Mouse (Mus musculus) midbrain, embryonic 11.5 days (tissue): ENCODE measurements around the gene Zbtb17. TPM values are rescaled to one million over a fixed set of nuclear protein-coding genes. Genes with fewer than 3 reads are reported as not detected.

Source experiments
- ATAC-seq: fragments of 200-750 bp; cut with Nextera tagmentation; 2 replicates; pipeline ENCODE4 v1.8.0; 2017; ENCODE audit warnings: moderate TSS enrichment, moderate library complexity; ENCODE audit not compliant: low FRiP score
- DNase-seq: peaks from one replicate; pipeline ENCODE4 v3.0.0; 2015; ENCODE audit warnings: low spot score; ENCODE audit errors: missing footprints
- H3K27ac ChIP-seq: fragments of 300-500 bp; sonication (generic); 2 replicates; pipeline ENCODE4 v1.5.1; 2014; ENCODE audit warnings: low read depth, low read length
- H3K27me3 ChIP-seq: fragments of 300-500 bp; sonication (generic); 2 replicates; pipeline ENCODE4 v1.6.1; 2014; ENCODE audit warnings: mild to moderate bottlenecking, low read length, moderate library complexity, mixed read lengths; ENCODE audit not compliant: control insufficient read depth, insufficient read depth
- H3K36me3 ChIP-seq: fragments of 300-500 bp; sonication (generic); 2 replicates; pipeline ENCODE4 v1.6.1; 2014; ENCODE audit warnings: mild to moderate bottlenecking, low read length, moderate library complexity, mixed read lengths; ENCODE audit not compliant: control insufficient read depth, insufficient read depth
- H3K4me1 ChIP-seq: fragments of 300-500 bp; sonication (generic); 2 replicates; pipeline ENCODE4 v1.6.1; 2014; ENCODE audit warnings: low read length; ENCODE audit not compliant: control insufficient read depth, insufficient read depth
- H3K4me2 ChIP-seq: fragments of 300-500 bp; sonication (generic); 2 replicates; pipeline ENCODE4 v1.6.1; 2014; ENCODE audit warnings: mild to moderate bottlenecking, moderate library complexity
- H3K4me3 ChIP-seq: fragments of 300-500 bp; sonication (generic); 2 replicates; pipeline ENCODE4 v1.5.1; 2014; ENCODE audit warnings: low read depth, low read length
- H3K9ac ChIP-seq: fragments of 300-500 bp; sonication (generic); 2 replicates; pipeline ENCODE4 v1.6.1; 2014; ENCODE audit warnings: low read length
- H3K9me3 ChIP-seq: fragments of 300-500 bp; sonication (generic); 2 replicates; pipeline ENCODE4 v1.6.1; 2016; ENCODE audit warnings: low read length; ENCODE audit not compliant: control insufficient read depth
- WGBS: fragments of 180-500 bp; shearing (Covaris S2); extraction: QIAGEN DNeasy Blood & Tissue Kit; methylation state at CpG from one replicate; pipeline ENCODE4 v1.1.7; 2014; 5-methylcytosine and 5-hydroxymethylcytosine counted together
- polyA plus RNA-seq: library from polyadenylated mRNA; unstranded; fragments of >200 nt; fragmentation: Nextera tagmentation; extraction: Ambion mirVana; gene quantifications from 2 replicates; pipeline ENCODE4 v1.2.1, GENCODE M21; 2014

The Zbtb17 gene
- polyA plus RNA-seq, 1 experiment from 2014 or later, result 40.6 TPM

- ATAC-seq (no peak), DNase-seq (no peak)
- Histone ChIP-seq H3K36me3 (no peaks in the 10 kb centered on the region), H3K4me1 (0 out of 2 replicates have a peak, but pooled peaks cover 5% of the 10 kb centered on the region), H3K4me3 (no peak overlapping the region), H3K4me2 (no peak overlapping the region), H3K9me3 (no peaks in the 10 kb centered on the region), H3K9ac (no peak overlapping the region), H3K27me3 (peaks cover 6% of the 10 kb centered on the region), H3K27ac (no peak overlapping the region)
- WGBS, result 94% methylated on average over 13 of the region's 13 CpGs
Observed at GRCm38 (mm10) chr4:141423691-141424431, 20.6 kb upstream of the Zbtb17 start.

- DNase-seq, result peak; percentile 87
Observed at GRCm38 (mm10) chr4:141425484-141426479, 18.7 kb upstream of the Zbtb17 start.

DNA sequence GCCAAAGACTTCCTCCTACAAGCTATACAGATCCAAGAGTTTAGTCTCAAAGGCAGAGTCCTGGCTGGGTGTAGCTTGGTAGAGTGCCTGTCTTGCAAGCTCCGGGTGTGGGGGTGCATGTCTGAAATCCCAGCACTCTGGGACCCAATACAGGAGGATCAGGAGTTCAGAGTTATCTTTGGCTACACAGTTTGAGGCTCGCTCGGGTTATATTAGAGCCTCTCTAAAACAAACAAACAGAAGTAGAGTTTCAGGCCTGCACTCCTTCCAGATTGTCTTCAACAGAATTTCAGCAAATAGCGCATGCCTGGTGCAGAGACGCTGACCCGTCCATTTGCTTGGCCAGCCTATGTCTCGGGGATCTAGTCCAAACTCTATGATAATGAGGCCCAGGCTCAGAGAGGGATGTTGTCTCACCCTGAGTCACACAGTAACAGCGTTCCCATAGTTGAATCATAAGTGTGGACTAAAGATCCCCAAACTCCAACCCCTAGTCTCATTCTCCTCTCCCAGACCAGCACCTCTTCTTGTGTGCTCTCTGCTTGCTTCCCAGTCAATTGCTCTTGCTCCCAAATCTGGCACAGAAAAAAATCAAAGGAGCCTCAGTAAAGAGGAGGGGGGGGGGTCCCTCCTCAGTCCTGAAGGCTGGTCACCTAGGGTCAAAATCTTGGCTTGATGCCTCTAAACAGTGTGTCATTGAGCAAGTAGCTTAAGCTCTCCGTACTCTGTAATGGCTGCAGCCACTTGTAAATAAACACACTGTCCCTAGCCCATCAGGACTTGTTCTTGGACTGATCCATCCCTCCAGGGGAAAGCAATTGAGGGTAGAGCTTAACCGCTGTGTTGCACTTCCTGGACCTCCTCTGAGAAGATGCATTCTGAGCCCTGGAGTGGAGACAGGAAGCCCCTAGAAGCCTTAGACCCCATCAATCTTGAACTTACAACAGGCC lies 17.4 kb upstream of the Zbtb17 start:
- Histone ChIP-seq H3K36me3 (no peaks in the 10 kb centered on the region), H3K9me3 (no peaks in the 10 kb centered on the region), H3K4me1 (0 out of 2 replicates have a peak, but pooled peaks cover 5% of the 10 kb centered on the region), H3K27ac (no peak overlapping the region), H3K4me2 (no peak overlapping the region), H3K9ac (no peak overlapping the region), H3K4me3 (no peak overlapping the region), H3K27me3 (peaks cover 6% of the 10 kb centered on the region)
- WGBS, result 79% methylated on average over 10 of the region's 10 CpGs
- ATAC-seq, result no peak
- DNase-seq, result no peak

More at GRCm38 (mm10) chr4:141425484-141426479, 18.7 kb upstream of the Zbtb17 start:
- H3K27ac ChIP-seq, result no peak overlapping the region
- H3K4me1 ChIP-seq, result 0 out of 2 replicates have a peak, but pooled peaks cover 5% of the 10 kb centered on the region
- peak overlapping the region; percentile 57 for H3K4me2 ChIP-seq
- peaks cover 6% of the 10 kb centered on the region for H3K27me3 ChIP-seq
- peak overlapping the region; percentile 22 for H3K4me3 ChIP-seq
- H3K36me3 ChIP-seq, result no peaks in the 10 kb centered on the region
- H3K9ac ChIP-seq, result peak overlapping the region; percentile 38; the same call in 1 of the 2 replicates
- ATAC-seq, result peak; percentile 77
- H3K9me3 ChIP-seq, result no peaks in the 10 kb centered on the region
- WGBS, result 6% methylated on average over 36 of the region's 36 CpGs

- no peak for DNase-seq
- Histone ChIP-seq H3K9ac (no peak overlapping the region), H3K27ac (no peak overlapping the region), H3K4me3 (no peak overlapping the region), H3K4me1 (0 out of 2 replicates have a peak, but pooled peaks cover 5% of the 10 kb centered on the region), H3K4me2 (no peak overlapping the region), H3K9me3 (no peaks in the 10 kb centered on the region), H3K27me3 (peaks cover 6% of the 10 kb centered on the region), H3K36me3 (no peaks in the 10 kb centered on the region)
- WGBS, result 87% methylated on average over 13 of the region's 13 CpGs
- ATAC-seq, result no peak
Observed at GRCm38 (mm10) chr4:141427921-141428320, 16.5 kb upstream of the Zbtb17 start.

- Histone ChIP-seq H3K9me3 (no peaks in the 10 kb centered on the region), H3K27me3 (peaks cover 6% of the 10 kb centered on the region; the same call in 1 of the 2 replicates), H3K9ac (no peak overlapping the region), H3K4me2 (no peak overlapping the region), H3K4me1 (0 out of 2 replicates have a peak, but pooled peaks cover 5% of the 10 kb centered on the region), H3K36me3 (no peaks in the 10 kb centered on the region), H3K4me3 (no peak overlapping the region), H3K27ac (no peak overlapping the region)
- ATAC-seq (no peak), DNase-seq (no peak)
- 83% methylated on average over 6 of the region's 6 CpGs for WGBS
Observed at GRCm38 (mm10) chr4:141429381-141429780, 15.1 kb upstream of the Zbtb17 start.

DNA sequence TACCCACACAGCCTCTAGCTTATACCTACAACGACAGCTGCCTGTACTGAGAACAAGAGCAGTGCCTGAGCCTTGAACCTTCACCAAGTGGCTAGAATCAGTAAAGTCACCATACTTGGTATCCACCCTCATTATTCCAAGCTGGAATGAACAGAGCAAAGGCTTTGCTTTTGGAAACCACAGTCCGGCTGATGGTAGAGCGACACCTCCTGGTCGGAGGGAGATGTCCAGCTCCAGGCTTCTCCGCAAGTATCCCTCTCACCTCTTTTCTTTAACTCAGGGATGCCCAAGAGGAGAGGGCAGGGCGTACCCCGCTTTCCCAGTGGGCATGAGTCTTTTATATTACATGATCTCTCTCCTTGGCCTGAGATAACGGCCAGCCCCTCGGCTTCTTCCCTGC lies 14.6 kb upstream of the Zbtb17 start:
- DNase-seq, result no peak

DNA sequence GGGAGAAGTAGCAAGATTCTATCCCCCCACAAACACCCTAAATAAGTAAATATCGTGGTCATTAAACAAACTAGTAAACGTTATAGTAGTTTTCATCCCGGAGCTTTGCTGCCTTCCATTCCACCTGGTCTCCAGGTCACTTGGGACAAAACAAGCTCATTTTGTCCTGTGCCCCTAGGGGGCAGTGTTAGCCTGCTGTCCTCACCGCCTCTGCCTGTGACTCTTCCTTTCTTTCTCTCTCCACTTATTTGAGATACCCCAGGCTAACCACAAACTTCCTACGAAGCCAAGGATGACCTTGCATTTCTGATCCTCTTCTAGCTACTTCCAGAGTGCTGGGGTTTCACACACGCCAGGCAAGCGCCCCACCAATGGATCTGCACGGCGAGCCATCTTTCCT lies 13.5 kb upstream of the Zbtb17 start:
- H3K4me1 ChIP-seq, result 0 out of 2 replicates have a peak, but pooled peaks cover under 1% of the 10 kb centered on the region
- H3K27me3 ChIP-seq, result no peaks in the 10 kb centered on the region; the same call in 1 of the 2 replicates
- 48% methylated on average over 9 of the region's 9 CpGs for WGBS
- H3K36me3 ChIP-seq, result no peaks in the 10 kb centered on the region
- H3K27ac ChIP-seq, result no peak overlapping the region
- no peak overlapping the region for H3K9ac ChIP-seq
- H3K4me3 ChIP-seq, result no peak overlapping the region
- DNase-seq, result peak; percentile 89
- H3K4me2 ChIP-seq, result no peak overlapping the region
- ATAC-seq, result no peak
- H3K9me3 ChIP-seq, result no peaks in the 10 kb centered on the region

More for the DNA sequence above, 14.6 kb upstream of the Zbtb17 start:
- no peaks in the 10 kb centered on the region for H3K36me3 ChIP-seq
- no peak overlapping the region for H3K4me3 ChIP-seq
- WGBS, result 44% methylated on average over 9 of the region's 9 CpGs
- H3K9me3 ChIP-seq, result no peaks in the 10 kb centered on the region
- H3K4me2 ChIP-seq, result no peak overlapping the region
- H3K9ac ChIP-seq, result no peak overlapping the region
- H3K27me3 ChIP-seq, result peaks cover 6% of the 10 kb centered on the region; the same call in 1 of the 2 replicates
- H3K27ac ChIP-seq, result no peak overlapping the region
- ATAC-seq, result no peak
- H3K4me1 ChIP-seq, result 0 out of 2 replicates have a peak, but pooled peaks cover 5% of the 10 kb centered on the region

DNA sequence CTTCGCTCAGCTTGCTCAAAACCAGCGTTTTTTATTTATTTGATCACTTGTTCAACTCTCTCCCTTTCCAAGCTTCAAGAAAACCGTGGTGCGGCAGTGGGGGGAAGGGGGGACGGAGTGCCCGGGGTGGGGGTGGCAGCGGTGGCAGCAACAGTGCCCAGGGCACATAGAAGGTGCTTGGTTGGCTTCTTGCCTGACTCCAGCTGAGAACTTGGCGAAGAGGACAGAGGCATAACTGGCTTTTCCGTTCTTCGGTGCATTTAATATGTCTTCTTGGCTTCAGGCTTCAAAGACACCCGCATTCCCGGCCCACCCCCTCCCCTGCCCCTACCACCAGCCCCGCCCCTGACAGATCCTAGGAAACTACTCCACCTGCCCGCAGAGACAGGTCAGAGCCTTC lies 11.8 kb upstream of the Zbtb17 start:
- no peak overlapping the region for H3K4me3 ChIP-seq
- no peaks in the 10 kb centered on the region for H3K4me1 ChIP-seq
- no peak overlapping the region for H3K27ac ChIP-seq
- DNase-seq (no peak), ATAC-seq (no peak)
- no peaks in the 10 kb centered on the region for H3K27me3 ChIP-seq
- WGBS, result 76% methylated on average over 14 of the region's 14 CpGs
- H3K9ac ChIP-seq, result no peak overlapping the region
- no peaks in the 10 kb centered on the region for H3K9me3 ChIP-seq
- no peaks in the 10 kb centered on the region for H3K36me3 ChIP-seq
- no peak overlapping the region for H3K4me2 ChIP-seq
